Mouse (Mus musculus): ENCODE results near the gene Kng2.
"Not testable (repeated sequence)": the region's sequence is repeated elsewhere in the genome, so short reads cannot be mapped to it uniquely, and the experiment has no call there.

Kng2 gene

DNA sequence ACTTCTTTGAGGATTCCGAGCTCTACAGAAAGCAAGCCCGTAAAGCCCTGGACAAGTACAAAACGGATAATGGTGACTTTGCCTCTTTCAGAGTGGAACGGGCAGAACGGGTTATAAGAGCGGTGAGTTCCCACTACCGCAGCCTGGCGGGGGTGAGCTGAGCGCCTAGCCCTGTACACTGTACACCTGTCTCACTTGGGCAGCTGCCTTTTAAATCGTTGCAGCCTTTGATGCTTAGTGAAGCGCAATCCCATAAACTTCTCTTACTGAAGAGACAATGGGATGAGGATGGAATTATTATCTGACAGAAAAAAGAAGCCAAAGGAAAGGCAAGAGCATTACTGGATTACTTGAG lies 73.2 kb downstream of the Kng2 start:
- DNase-seq (ENCODE audit: low spot score): no peak

GRCm38 (mm10) chr16:22955397-22956084 lies 73.7 kb downstream of the Kng2 start:
- DNase-seq (ENCODE audit: low spot score): no peak

DNA sequence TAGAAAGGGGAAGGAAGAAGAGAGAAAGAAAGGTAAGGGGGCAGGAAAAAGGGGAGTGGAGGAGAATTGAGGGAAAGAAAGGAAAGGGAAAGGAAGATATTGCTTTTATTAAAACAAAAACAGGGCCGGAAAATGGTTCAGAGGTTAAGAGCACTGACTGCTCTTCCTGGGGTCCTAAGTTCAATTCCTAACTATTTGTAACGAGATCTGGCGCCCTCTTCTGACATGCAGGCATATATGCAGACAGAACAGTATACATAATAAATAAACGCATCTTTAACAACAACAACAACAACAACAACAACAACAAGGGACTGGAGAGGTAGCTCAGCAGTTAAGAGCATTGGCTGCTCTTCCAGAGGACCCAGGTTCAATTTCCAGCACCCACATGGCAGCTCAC lies 76.2 kb downstream of the Kng2 start:
- DNase-seq (ENCODE audit: low spot score): no peak

DNA sequence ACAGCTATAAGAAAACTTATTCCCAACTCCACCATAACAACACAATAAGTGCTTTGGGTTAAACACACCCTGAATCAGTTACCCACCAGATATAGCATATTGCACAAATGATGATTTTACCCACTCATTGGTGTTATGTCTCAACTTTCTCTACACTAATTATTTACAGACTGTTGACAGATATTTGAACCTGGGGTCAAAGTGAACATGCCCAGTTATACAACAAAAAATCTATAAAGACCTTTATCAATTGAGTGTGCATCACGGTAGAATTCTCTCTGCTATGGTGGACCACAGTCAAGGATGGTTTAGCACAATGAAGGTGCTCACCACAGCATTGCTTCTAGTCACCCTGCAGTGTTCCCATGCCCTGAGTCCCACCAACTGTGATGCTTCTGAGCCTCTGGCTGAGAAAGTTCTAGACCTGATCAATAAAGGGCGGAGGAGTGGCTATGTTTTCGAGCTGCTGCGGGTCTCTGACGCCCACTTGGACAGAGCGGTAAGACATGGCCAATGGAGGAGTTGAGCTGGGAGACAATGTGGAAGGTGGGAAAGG lies 78.4 kb downstream of the Kng2 start, which contains the start of gene Hrg:
Hrg (plus strand) TSS at position 233 of the 556 bp plus-strand sequence.
- DNase-seq (ENCODE audit: low spot score): no peak

DNA sequence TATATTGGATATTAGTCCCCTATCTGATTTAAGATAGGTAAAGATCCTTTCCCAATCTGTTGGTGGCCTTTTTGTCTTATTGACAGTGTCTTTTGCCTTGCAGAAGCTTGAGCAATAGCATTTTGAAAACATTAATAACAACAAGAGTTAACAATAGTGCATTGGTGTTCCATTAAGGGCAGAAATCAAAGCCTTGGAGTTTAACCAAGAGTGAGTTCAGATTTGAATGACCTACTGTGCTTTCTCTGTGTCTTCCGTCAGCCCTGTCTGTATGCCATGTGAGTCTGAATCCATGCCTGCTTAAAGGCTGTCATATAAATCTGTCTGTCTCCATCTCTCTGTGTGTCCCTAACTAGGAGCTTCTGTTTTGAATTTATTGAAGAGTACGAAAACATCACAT lies 81.9 kb downstream of the Kng2 start:
- DNase-seq (ENCODE audit: low spot score): no peak

DNA sequence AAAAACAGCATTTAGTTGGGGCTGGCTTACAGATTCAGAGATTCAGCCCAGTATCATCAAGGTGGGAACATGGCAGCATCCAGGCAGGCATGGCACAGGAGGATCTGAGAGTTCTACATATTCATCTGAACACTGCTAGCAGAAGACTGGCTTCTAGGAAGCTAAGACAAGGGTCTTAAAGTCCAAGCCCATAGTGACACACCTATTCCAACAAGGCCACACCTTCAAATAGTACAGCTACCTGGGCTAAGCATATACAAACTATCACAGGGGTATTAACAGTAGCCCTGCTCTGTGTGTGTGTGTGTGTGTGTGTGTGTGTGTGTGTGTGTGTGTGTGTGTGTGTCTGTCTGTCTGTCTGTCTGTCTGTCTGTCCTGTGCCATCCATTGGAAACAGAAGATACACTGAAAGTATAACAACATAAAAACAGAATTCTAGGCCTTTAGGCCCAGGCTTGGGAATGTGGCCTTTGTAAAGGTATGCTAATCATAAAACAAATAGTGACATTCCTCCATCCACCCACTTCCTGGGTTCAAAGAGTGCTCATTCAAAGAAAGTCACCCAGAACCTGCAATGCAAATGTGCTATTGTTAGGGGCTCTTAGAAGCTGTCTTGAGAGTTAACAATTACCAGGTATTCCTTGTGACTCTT lies 87.3 kb downstream of the Kng2 start:
- DNase-seq (ENCODE audit: low spot score): not testable (repeated sequence)

DNA sequence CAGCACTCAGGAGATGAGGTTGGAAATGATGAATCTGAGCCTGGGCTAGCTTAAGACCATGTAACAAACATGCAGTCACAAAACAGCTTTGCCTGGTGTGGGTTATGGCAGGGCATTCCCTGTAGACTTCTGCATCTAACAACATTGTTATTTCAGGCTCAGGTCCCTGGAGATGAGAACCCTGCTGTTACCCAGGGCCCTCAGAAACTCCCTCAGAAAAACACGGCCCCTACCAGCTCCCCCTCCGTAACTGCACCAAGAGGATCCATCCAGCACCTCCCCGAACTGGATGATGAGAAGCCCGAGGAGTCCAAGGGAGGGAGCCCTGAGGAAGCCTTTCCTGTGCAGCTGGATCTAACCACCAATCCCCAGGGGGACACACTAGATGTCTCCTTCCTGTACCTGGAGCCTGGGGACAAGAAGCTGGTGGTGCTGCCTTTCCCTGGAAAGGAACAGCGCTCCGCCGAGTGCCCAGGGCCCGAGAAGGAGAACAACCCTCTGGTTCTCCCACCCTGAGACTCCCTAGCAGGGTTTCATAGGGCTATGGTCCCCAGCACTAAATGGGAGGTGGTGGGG lies 90.1 kb downstream of the Kng2 start:
- no peak for DNase-seq (ENCODE audit: low spot score)

- DNase-seq (ENCODE audit: low spot score): no peak
Measured at GRCm38 (mm10) chr16:22938541-22938940, 90.7 kb downstream of the Kng2 start.

- DNase-seq (ENCODE audit: low spot score): no peak
Measured at GRCm38 (mm10) chr16:22937631-22938030, 91.7 kb downstream of the Kng2 start.

Data from ovary, postnatal 14 days (tissue).